Comparison of ENCODE assay signal across 9 mouse cellular contexts in the genomic region with DNA sequence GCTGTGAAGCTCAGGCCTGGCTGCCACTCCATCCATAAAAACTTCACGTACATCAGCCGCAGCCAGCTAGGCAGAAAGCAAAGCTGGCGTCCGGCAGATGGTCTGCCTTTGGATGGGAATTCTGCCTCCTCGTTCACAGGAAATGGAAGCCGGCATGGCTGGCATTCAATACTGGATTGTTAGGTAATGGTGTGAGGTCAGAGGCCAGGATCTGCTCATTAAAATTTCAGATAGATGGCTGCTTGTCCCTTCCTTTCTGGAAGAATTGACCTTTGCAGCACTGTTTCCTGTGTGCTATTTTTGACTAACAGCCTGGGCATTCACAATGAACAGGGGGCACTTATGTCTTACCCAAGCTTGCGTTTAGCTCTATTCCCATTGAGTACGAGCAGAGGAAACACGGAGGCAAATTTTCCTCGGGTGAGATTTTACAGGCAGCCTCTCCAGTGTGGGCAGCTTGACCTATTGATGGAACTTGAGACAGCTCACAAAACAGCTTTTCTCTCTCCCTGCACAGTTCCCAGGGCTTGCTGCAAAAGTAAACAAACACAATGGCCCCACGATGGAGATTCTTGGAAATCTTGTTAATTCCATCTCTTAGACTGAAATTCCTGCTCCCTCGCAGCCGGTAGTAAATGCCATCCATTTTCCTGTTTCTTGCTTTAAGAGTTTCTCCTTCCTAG. TPM values are rescaled to one million over a fixed set of nuclear protein-coding genes. Genes with fewer than 3 reads are reported as not detected.
DNase-seq lines count a peak whose midpoint lies in the region; ATAC-seq and TF ChIP-seq lines count a peak whose summit lies in the region.
"Had no signal": no experiment of that assay in that cellular context is flagged by ENCODE, and none has a peak within 500 bp of the region (broad histone marks: within the 10 kb centered on the region; RNA-seq: fewer than 3 reads in every experiment).

No protein-coding gene starts in this region.

- no peaks in the 10 kb centered on the region for H3K9me3 ChIP-seq in forebrain, postnatal 0 days (ENCODE audit: low read length)
- no peaks in the 10 kb centered on the region for H3K9me3 ChIP-seq in limb, embryonic 10.5 days (replicated peaks)
- H3K9me3 ChIP-seq: heart, embryonic 15.5 days had no signal

- no peak for TF ChIP-seq CTCF in gastrocnemius, adult 2 months (IDR thresholded peaks at IDR 0.05)
- TF ChIP-seq CTCF in forebrain, postnatal 0 days (IDR thresholded peaks at IDR 0.05; ENCODE audit: low read depth): no peak
- no peak for TF ChIP-seq CTCF in left cerebral cortex, adult 2 months (IDR thresholded peaks at IDR 0.05)

- no peaks in the 10 kb centered on the region for H3K27me3 ChIP-seq in forebrain, postnatal 0 days (ENCODE audit: insufficient read depth, low read length)
- H3K27me3 ChIP-seq in limb, embryonic 10.5 days (ENCODE audit: low read depth, poor library complexity, severe bottlenecking): peaks cover 27% of the 10 kb centered on the region

- no peak overlapping the region for H3K9ac ChIP-seq in forebrain, postnatal 0 days
- H3K9ac ChIP-seq: heart, embryonic 15.5 days had no signal

- no peak overlapping the region for H3K4me3 ChIP-seq in gastrocnemius, adult 2 months
- H3K4me3 ChIP-seq in forebrain, postnatal 0 days (ENCODE audit: low read depth, low read length): no peak overlapping the region
- H3K4me3 ChIP-seq in limb, embryonic 10.5 days: no peak overlapping the region
- no peak overlapping the region for H3K4me3 ChIP-seq in left cerebral cortex, adult 2 months
- H3K4me3 ChIP-seq: heart, embryonic 15.5 days had no signal

- no peak overlapping the region for H3K27ac ChIP-seq in gastrocnemius, adult 2 months
- H3K27ac ChIP-seq in forebrain, postnatal 0 days (ENCODE audit: low read depth, low read length): no peak overlapping the region; the same call in 1 of the 2 replicates
- peak overlapping the region; percentile 56 for H3K27ac ChIP-seq in limb, embryonic 10.5 days
- no peak overlapping the region for H3K27ac ChIP-seq in left cerebral cortex, adult 2 months
- H3K27ac ChIP-seq: heart, embryonic 15.5 days had no signal

- DNase-seq in gastrocnemius, adult 2 months: peak; percentile 22
- no peak for DNase-seq in gastrocnemius, adult 8-10 months (ENCODE audit: low spot score in 2 of 2)
- DNase-seq in adipocyte (ENCODE audit: low spot score): peak; percentile 10
- DNase-seq in forebrain, postnatal 0 days: peak; percentile 68
- peak; percentile 41 for DNase-seq in limb, embryonic 10.5 days (ENCODE audit: low spot score)
- no peak for DNase-seq in left cerebral cortex, adult 18-20 months (ENCODE audit: low spot score in 2 of 2)
- no peak for DNase-seq in urinary bladder, postnatal 25 days (ENCODE audit: low spot score)
- DNase-seq in left cerebral cortex, adult 2 months (ENCODE audit: extremely low spot score in 1 of 2, low spot score in 2 of 2): no peak

- no peak overlapping the region for H3K4me2 ChIP-seq in forebrain, postnatal 0 days (ENCODE audit: low read depth)
- H3K4me2 ChIP-seq: heart, embryonic 15.5 days had no signal

- H3K36me3 ChIP-seq in forebrain, postnatal 0 days (ENCODE audit: insufficient read depth): no peaks in the 10 kb centered on the region
- no peaks in the 10 kb centered on the region for H3K36me3 ChIP-seq in limb, embryonic 10.5 days
- H3K36me3 ChIP-seq: heart, embryonic 15.5 days had no signal

- intact Hi-C loops in gastrocnemius, adult 2 months (cut with DNase I): loop anchor here (10.0 kb wide), 1 partner anchor 273 kb away; no protein-coding TSS in a partner anchor
- intact Hi-C loops in left cerebral cortex, adult 2 months (cut with DNase I): no loop called here

- peaks cover 6% of the 10 kb centered on the region; the same call in 1 of the 2 replicates for H3K4me1 ChIP-seq in forebrain, postnatal 0 days (ENCODE audit: insufficient read depth)
- H3K4me1 ChIP-seq in limb, embryonic 10.5 days: peaks cover 59% of the 10 kb centered on the region

- no peak for ATAC-seq in forebrain, postnatal 0 days

- 27% methylated on average over 13 of the region's 13 CpGs for WGBS in forebrain, postnatal 0 days
- 28% methylated on average over 13 of the region's 13 CpGs for WGBS in limb, embryonic 10.5 days

RNA-seq across cellular contexts. Expression of gene Adam12, which starts 4.0 kb away (rescaled TPM):
- total RNA-seq in gastrocnemius, adult 2 months (2021): under 1 TPM; 0.31 to 0.78 TPM
- total RNA-seq in gastrocnemius, adult 8-10 months (2022): under 1 TPM in 3 of 4 experiments, not detected in 1; 0.19 to 0.44 (median 0.40) TPM
- total RNA-seq in forebrain, postnatal 0 days (2014; rRNA removed): 13.3 and 14.2 TPM in 2 replicates
- polyA plus RNA-seq in forebrain, postnatal 0 days (2015; fragmentation: Nextera tagmentation; extraction: Ambion mirVana): 1.9 and 2.1 TPM in 2 replicates
- polyA plus RNA-seq in limb, embryonic 10.5 days (2016; fragmentation: Nextera tagmentation; extraction: Ambion mirVana): 3.1 and 3.4 TPM in 2 replicates
- 1 to 10 TPM; 4.2 to 4.3 TPM for total RNA-seq in left cerebral cortex, adult 18-20 months (2021)
- 1 to 10 TPM; 3.5 to 4.9 TPM for total RNA-seq in left cerebral cortex, adult 2 months (2021)

Comparison
In these comparisons a context has a peak if more than half of its experiments do, and no peak if none do; other contexts are left out.
1. DNase-seq: peak in gastrocnemius, adult 2 months (single experiment), adipocyte (single experiment), forebrain, postnatal 0 days (single experiment) and limb, embryonic 10.5 days (single experiment); none in gastrocnemius, adult 8-10 months (0 of 2), left cerebral cortex, adult 18-20 months (0 of 2), urinary bladder, postnatal 25 days (single experiment) and left cerebral cortex, adult 2 months (0 of 2).